In genomic region chr13:23463381-23464223, GRCm38 (mm10) we compare ENCODE assay signal across 8 mouse cellular contexts. TPM values are rescaled to one million over a fixed set of nuclear protein-coding genes. Genes with fewer than 3 reads are reported as not detected.
A peak's percentile ranks its signal among the peaks of the same experiment; 100 is the strongest.
DNase-seq lines count a peak whose midpoint lies in the region; ATAC-seq lines count a peak whose summit lies in the region.

No protein-coding gene starts in this region.

- under 1% methylated on average over 21 of the region's 21 CpGs for WGBS in hindbrain, embryonic 11.5 days
- WGBS in lung, embryonic 15.5 days = under 1% methylated on average over 21 of the region's 21 CpGs

- peaks cover 5% of the 10 kb centered on the region; the same call in 1 of the 2 replicates for H3K4me1 ChIP-seq in hindbrain, embryonic 11.5 days (replicated peaks; ENCODE audit: control insufficient read depth, insufficient read depth, low read length)
- H3K4me1 ChIP-seq in lung, embryonic 15.5 days = peaks cover 25% of the 10 kb centered on the region

- H3K4me2 ChIP-seq in hindbrain, embryonic 11.5 days (replicated peaks; ENCODE audit: low read depth, low read length) = peak overlapping the region; percentile 63
- H3K4me2 ChIP-seq in lung, embryonic 15.5 days = peak overlapping the region; percentile 90

- peaks cover 3% of the 10 kb centered on the region for H3K27me3 ChIP-seq in hindbrain, embryonic 11.5 days (ENCODE audit: control insufficient read depth, insufficient read depth, low read length)
- H3K27me3 ChIP-seq in lung, embryonic 15.5 days = no peaks in the 10 kb centered on the region

- peak; percentile 74 for DNase-seq in NIH3T3 (ENCODE audit: low read depth)
- DNase-seq in cerebellum, adult 8-10 months = peak; percentile 90
- DNase-seq in forelimb bud, embryonic 11.5 days (ENCODE audit: low read depth, low spot score) = peak; percentile 87
- DNase-seq in hindbrain, embryonic 11.5 days (ENCODE audit: low spot score) = peak; percentile 91
- peak; percentile 62 for DNase-seq in layer of hippocampus, adult 9-11 months
- peak; percentile 90 for DNase-seq in retina, embryonic 14.5 days (ENCODE audit: low spot score)
- DNase-seq in thymus, postnatal 36 days = peak; percentile 73

- H3K9ac ChIP-seq in hindbrain, embryonic 11.5 days (ENCODE audit: low read depth, low read length) = peak overlapping the region; percentile 44
- peak overlapping the region; percentile 49 for H3K9ac ChIP-seq in lung, embryonic 15.5 days

- peak; percentile 65 for ATAC-seq in hindbrain, embryonic 11.5 days (ENCODE audit: low FRiP score)
- peak; percentile 57; the same call in 1 of the 2 replicates for ATAC-seq in lung, embryonic 15.5 days (ENCODE audit: borderline replicate concordance, extremely low read depth, low FRiP score, low TSS enrichment)

- no peak overlapping the region for H3K27ac ChIP-seq in hindbrain, embryonic 11.5 days (ENCODE audit: low read depth, low read length)
- H3K27ac ChIP-seq in lung, embryonic 15.5 days = no peak overlapping the region

- H3K9me3 ChIP-seq in hindbrain, embryonic 11.5 days (ENCODE audit: control insufficient read depth, low read length) = no peaks in the 10 kb centered on the region
- no peaks in the 10 kb centered on the region for H3K9me3 ChIP-seq in lung, embryonic 15.5 days

- peak overlapping the region; percentile 54 for H3K4me3 ChIP-seq in hindbrain, embryonic 11.5 days (ENCODE audit: low read depth, low read length)
- H3K4me3 ChIP-seq in lung, embryonic 15.5 days = peak overlapping the region; percentile 56

- H3K36me3 ChIP-seq in hindbrain, embryonic 11.5 days (ENCODE audit: control insufficient read depth, insufficient read depth, low read length) = no peaks in the 10 kb centered on the region
- no peaks in the 10 kb centered on the region for H3K36me3 ChIP-seq in lung, embryonic 15.5 days

RNA-seq across cellular contexts. Expression of gene Btn1a1, which starts 2.1 kb away (rescaled TPM):
- polyA plus RNA-seq in hindbrain, embryonic 11.5 days (2014; fragmentation: Nextera tagmentation; extraction: Ambion mirVana) = not detected in 2 replicates
- polyA plus RNA-seq in lung, embryonic 15.5 days (2015; fragmentation: Nextera tagmentation; extraction: Ambion mirVana) = 0.14 and 0.26 TPM in 2 replicates

RNA-seq across cellular contexts. Expression of gene Btn2a2, which starts 25.1 kb away (rescaled TPM):
- polyA plus RNA-seq in hindbrain, embryonic 11.5 days (2014; fragmentation: Nextera tagmentation; extraction: Ambion mirVana) = 0.15 and 0.18 TPM in 2 replicates
- 0.16 and 0.21 TPM in 2 replicates for polyA plus RNA-seq in lung, embryonic 15.5 days (2015; fragmentation: Nextera tagmentation; extraction: Ambion mirVana)

RNA-seq across cellular contexts. Expression of gene Abt1, which starts 39.9 kb away (rescaled TPM):
- 12.1 and 13.4 TPM in 2 replicates for polyA plus RNA-seq in hindbrain, embryonic 11.5 days (2014; fragmentation: Nextera tagmentation; extraction: Ambion mirVana)
- 13.6 and 14.2 TPM in 2 replicates for polyA plus RNA-seq in lung, embryonic 15.5 days (2015; fragmentation: Nextera tagmentation; extraction: Ambion mirVana)
